Mouse (Mus musculus): Measurements from ENCODE around the gene Prss57. TPM values are rescaled to one million over a fixed set of nuclear protein-coding genes. Genes with fewer than 3 reads are reported as not detected.
A peak's percentile ranks its signal among the peaks of the same experiment; 100 is the strongest.

The Prss57 gene
- polyA plus RNA-seq, 2 experiments = 1.6 to 4.9 TPM

DNA sequence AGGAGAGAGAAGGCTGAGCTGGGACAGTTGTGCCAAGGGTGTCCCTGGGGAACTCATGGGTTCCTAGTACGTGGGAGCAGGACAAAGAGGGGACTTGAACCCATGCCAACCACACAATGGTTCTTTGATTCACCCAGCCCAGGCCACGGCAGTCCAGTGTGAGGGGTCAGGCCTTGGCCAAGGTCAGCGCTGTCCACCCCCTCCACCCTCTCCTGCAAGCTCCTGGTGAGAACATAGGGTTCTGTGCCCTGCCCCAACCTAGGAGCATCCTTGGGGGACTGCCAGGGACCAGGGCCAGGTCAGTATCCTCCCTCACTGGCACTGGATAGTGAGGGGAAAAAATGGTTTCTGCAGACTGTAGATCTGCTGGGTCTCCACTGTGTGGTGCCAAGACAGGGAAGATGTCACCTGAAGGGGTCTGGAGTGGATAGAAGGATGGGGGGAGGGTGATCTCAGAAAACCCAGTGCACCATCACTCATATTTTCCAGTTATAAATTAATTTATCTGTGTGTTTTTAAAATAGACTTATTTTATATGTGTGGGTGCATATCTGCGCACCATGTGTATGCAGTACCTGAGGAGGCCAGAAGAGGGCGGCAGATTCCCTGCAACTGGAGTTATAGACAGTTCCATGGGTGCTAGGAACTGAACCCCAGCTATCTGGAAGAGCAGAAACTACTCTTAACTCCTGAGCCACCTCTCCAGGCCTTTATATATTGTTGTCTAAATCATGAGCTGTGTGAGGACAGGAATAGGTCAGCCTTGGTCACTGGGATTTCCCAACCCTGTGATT, 16.1 kb downstream of the Prss57 start:
- Histone ChIP-seq H3K4me3 (ENCODE audit: insufficient read depth in 1 of 2, low read depth in 2 of 2, low read length in 2 of 2) (no peak overlapping the region), H3K9me3 (ENCODE audit: control insufficient read depth, low read length) (peaks cover 3% of the 10 kb centered on the region), H3K4me2 (ENCODE audit: low read depth) (no peak overlapping the region), H3K27ac (no peak overlapping the region), H3K27me3 (ENCODE audit: control insufficient read depth, insufficient read depth, low read length) (peaks cover 31% of the 10 kb centered on the region), H3K9ac (replicated peaks) (no peak overlapping the region), H3K4me1 (replicated peaks; ENCODE audit: control insufficient read depth in 2 of 2, insufficient read depth in 2 of 2, low read length in 1 of 2) (no peaks in the 10 kb centered on the region), H3K36me3 (replicated peaks; ENCODE audit: control insufficient read depth, insufficient read depth, low read depth) (no peaks in the 10 kb centered on the region)
- ATAC-seq (ENCODE audit: insufficient read depth) = no peak
- 50% methylated on average over 5 of the region's 5 CpGs for WGBS (ENCODE audit: insufficient replicate concordance)
- no peak for TF ChIP-seq EP300 (IDR thresholded peaks at IDR 0.05; ENCODE audit: low read depth)
- peak; percentile 68 for TF ChIP-seq CTCF (IDR thresholded peaks at IDR 0.05; ENCODE audit: low read depth)
- DNase-seq (ENCODE audit: low read depth in 3 of 3, low spot score in 3 of 3) = no peak

DNA sequence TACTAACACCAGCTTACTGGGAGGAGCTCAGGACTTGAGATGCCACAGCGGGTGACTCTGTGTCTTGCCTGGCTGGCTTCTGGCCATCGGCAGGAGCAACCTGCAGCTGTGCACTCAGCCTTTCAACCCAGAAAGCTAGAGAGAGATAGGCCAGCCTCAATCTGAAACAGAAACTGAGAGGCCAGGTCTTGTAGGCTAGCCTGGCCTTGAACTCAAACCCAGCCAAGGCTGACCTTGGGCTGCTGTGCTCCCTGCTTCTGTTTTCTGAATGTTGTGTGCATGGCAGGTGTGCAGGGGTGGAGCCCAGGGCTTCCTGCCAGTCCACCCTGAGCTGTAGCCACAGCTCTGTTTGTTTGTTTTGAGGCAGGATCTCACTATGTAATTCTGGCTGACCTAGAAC, 17.6 kb downstream of the Prss57 start:
- ATAC-seq (ENCODE audit: insufficient read depth) = no peak
- WGBS (ENCODE audit: insufficient replicate concordance) = 75% methylated on average over 2 of the region's 2 CpGs
- TF ChIP-seq EP300 (IDR thresholded peaks at IDR 0.05; ENCODE audit: low read depth) = no peak
- TF ChIP-seq CTCF (IDR thresholded peaks at IDR 0.05; ENCODE audit: low read depth) = no peak

DNA sequence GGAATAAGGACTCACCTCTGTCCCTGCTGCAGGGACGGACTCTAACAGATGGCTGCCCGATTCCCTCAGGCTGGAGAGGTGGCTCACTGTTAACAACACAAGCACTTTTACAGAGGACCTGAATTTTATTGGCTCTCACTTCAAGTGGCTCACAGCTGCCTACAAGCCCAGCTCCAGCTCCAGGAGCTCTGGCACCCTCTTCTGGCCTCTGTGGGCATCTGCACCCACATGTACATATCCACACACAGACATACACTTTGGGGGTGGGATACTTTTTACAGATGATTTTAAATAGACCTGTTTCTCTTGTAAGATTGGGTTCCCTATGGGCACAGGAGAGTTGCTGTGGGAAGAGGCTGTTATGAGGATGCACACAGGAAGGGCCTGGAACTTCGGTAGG, 18.4 kb downstream of the Prss57 start:
- Histone ChIP-seq H3K4me1 (replicated peaks; ENCODE audit: control insufficient read depth in 2 of 2, insufficient read depth in 2 of 2, low read length in 1 of 2) (peaks cover 7 to 8% of the 10 kb centered on the region in 2 experiments), H3K36me3 (replicated peaks; ENCODE audit: control insufficient read depth, insufficient read depth, low read depth) (no peaks in the 10 kb centered on the region), H3K27ac (no peak overlapping the region), H3K4me2 (ENCODE audit: low read depth) (no peak overlapping the region), H3K27me3 (ENCODE audit: control insufficient read depth, insufficient read depth, low read length) (peaks cover 7% of the 10 kb centered on the region), H3K9me3 (ENCODE audit: control insufficient read depth, low read length) (peaks cover 3% of the 10 kb centered on the region), H3K9ac (replicated peaks) (no peak overlapping the region), H3K4me3 (ENCODE audit: insufficient read depth in 1 of 2, low read depth in 2 of 2, low read length in 2 of 2) (no peak overlapping the region)
- WGBS (ENCODE audit: insufficient replicate concordance) = 87% methylated on average over 3 of the region's 3 CpGs
- TF ChIP-seq EP300 (IDR thresholded peaks at IDR 0.05; ENCODE audit: low read depth) (no peak), CTCF (IDR thresholded peaks at IDR 0.05; ENCODE audit: low read depth) (peak; percentile 60)
- no peak for DNase-seq (ENCODE audit: low read depth in 3 of 3, low spot score in 3 of 3)
- no peak for ATAC-seq (ENCODE audit: insufficient read depth)

More for the DNA sequence above, 17.6 kb downstream of the Prss57 start:
- Histone ChIP-seq H3K36me3 (replicated peaks; ENCODE audit: control insufficient read depth, insufficient read depth, low read depth) (no peaks in the 10 kb centered on the region), H3K9ac (replicated peaks) (no peak overlapping the region), H3K4me2 (ENCODE audit: low read depth) (no peak overlapping the region), H3K27me3 (ENCODE audit: control insufficient read depth, insufficient read depth, low read length) (peaks cover 16% of the 10 kb centered on the region), H3K4me1 (replicated peaks; ENCODE audit: control insufficient read depth in 2 of 2, insufficient read depth in 2 of 2, low read length in 1 of 2) (no peaks in the 10 kb centered on the region), H3K27ac (no peak overlapping the region), H3K9me3 (ENCODE audit: control insufficient read depth, low read length) (peaks cover 3% of the 10 kb centered on the region), H3K4me3 (ENCODE audit: insufficient read depth in 1 of 2, low read depth in 2 of 2, low read length in 2 of 2) (no peak overlapping the region)
- no peak for DNase-seq (ENCODE audit: low read depth in 3 of 3, low spot score in 3 of 3)

DNA sequence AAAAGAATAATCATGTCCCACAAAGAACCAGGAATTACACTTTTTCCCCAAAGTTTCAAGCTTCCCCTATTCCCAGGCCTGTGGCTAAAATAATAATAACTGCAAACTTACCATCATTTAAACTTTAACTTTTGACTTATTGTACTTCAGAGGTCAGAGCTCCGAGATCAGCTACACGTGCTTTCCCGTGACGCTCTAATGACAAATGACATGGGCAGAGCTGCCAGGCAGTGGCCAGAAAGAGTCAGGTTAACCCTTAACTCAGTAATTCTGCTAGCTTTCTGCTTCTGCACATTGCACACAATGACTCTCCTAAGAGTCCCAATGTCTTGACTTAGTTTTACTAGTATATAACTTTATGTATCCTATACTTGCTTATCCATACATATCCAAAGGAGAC, 21.4 kb downstream of the Prss57 start:
- H3K27me3 ChIP-seq (ENCODE audit: control insufficient read depth, insufficient read depth, low read length) = no peaks in the 10 kb centered on the region
- no peak overlapping the region for H3K9ac ChIP-seq (replicated peaks)
- DNase-seq (ENCODE audit: low read depth in 3 of 3, low spot score in 3 of 3) = no peak
- H3K9me3 ChIP-seq (ENCODE audit: control insufficient read depth, low read length) = no peaks in the 10 kb centered on the region
- ATAC-seq (ENCODE audit: insufficient read depth) = no peak
- H3K27ac ChIP-seq = no peak overlapping the region
- no peaks in the 10 kb centered on the region for H3K36me3 ChIP-seq (replicated peaks; ENCODE audit: control insufficient read depth, insufficient read depth, low read depth)
- peaks cover 14 to 16% of the 10 kb centered on the region in 2 experiments for H3K4me1 ChIP-seq (replicated peaks; ENCODE audit: control insufficient read depth in 2 of 2, insufficient read depth in 2 of 2, low read length in 1 of 2)
- TF ChIP-seq EP300 (IDR thresholded peaks at IDR 0.05; ENCODE audit: low read depth) (no peak), CTCF (IDR thresholded peaks at IDR 0.05; ENCODE audit: low read depth) (no peak)
- WGBS (ENCODE audit: insufficient replicate concordance) = 52% methylated on average over 4 of the region's 4 CpGs
- H3K4me3 ChIP-seq (ENCODE audit: insufficient read depth in 1 of 2, low read depth in 2 of 2, low read length in 2 of 2) = no peak overlapping the region
- H3K4me2 ChIP-seq (ENCODE audit: low read depth) = no peak overlapping the region

DNA sequence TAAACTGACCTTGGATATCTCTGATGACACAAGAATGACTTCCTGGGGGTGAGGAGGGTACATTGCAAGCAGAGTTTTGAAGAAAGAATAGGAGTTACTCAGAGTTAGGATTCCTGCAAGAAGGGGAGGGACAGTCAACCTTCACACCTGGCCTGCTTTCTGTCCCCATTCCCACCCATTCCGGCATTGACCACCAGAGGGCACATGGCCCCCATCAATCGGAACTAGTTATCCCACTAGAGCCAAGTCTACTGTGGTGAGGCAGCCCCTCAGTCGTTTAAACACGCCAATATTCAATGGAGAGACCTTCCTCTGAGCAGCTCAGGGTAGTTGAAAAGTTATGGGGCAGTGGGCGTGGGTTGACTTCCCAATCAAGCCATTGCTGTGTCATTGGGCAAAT, 22.4 kb downstream of the Prss57 start:
- Histone ChIP-seq H3K9me3 (ENCODE audit: control insufficient read depth, low read length) (no peaks in the 10 kb centered on the region), H3K4me3 (ENCODE audit: insufficient read depth in 1 of 2, low read depth in 2 of 2, low read length in 2 of 2) (no peak overlapping the region), H3K4me2 (ENCODE audit: low read depth) (no peak overlapping the region), H3K9ac (replicated peaks) (no peak overlapping the region), H3K27ac (no peak overlapping the region), H3K27me3 (ENCODE audit: control insufficient read depth, insufficient read depth, low read length) (no peaks in the 10 kb centered on the region), H3K4me1 (replicated peaks; ENCODE audit: control insufficient read depth in 2 of 2, insufficient read depth in 2 of 2, low read length in 1 of 2) (peaks cover 14 to 16% of the 10 kb centered on the region in 2 experiments), H3K36me3 (replicated peaks; ENCODE audit: control insufficient read depth, insufficient read depth, low read depth) (no peaks in the 10 kb centered on the region)
- ATAC-seq (ENCODE audit: insufficient read depth) (no peak), DNase-seq (ENCODE audit: low read depth in 3 of 3, low spot score in 3 of 3) (peak in 2 of 3 experiments; percentile 38 to 50)
- under 1% methylated on average over 5 of the region's 5 CpGs for WGBS (ENCODE audit: insufficient replicate concordance)
- TF ChIP-seq EP300 (IDR thresholded peaks at IDR 0.05; ENCODE audit: low read depth) (no peak), CTCF (IDR thresholded peaks at IDR 0.05; ENCODE audit: low read depth) (peak; percentile 93)
